Mouse (Mus musculus) lung, postnatal 25 days (tissue): Measurements from ENCODE around the gene Zfp987.
"Not testable (repeated sequence)": the region's sequence is repeated elsewhere in the genome, so short reads cannot be mapped to it uniquely, and the experiment has no call there.

Experiments
- DNase-seq: peaks from one replicate; pipeline ENCODE4 v3.0.0; 2022; ENCODE audit warnings: low spot score

Zfp987 gene

GRCm38 (mm10) chr4:146096998-146097397, at the start of gene Zfp987:
Gene Zfp987, plus strand, starts transcription at chr4:146097298.
- DNase-seq, result not testable (repeated sequence)

GRCm38 (mm10) chr4:146052536-146052935, 44.6 kb upstream of the Zfp987 start:
- not testable (repeated sequence) for DNase-seq

GRCm38 (mm10) chr4:146053445-146053844, 43.7 kb upstream of the Zfp987 start:
- DNase-seq, result not testable (repeated sequence)

- no peak for DNase-seq
Observed at GRCm38 (mm10) chr4:146055335-146055734, 41.8 kb upstream of the Zfp987 start.

- not testable (repeated sequence) for DNase-seq
Observed at GRCm38 (mm10) chr4:146058646-146059045, 38.5 kb upstream of the Zfp987 start.

GRCm38 (mm10) chr4:146059078-146059477, 38.0 kb upstream of the Zfp987 start:
- not testable (repeated sequence) for DNase-seq

GRCm38 (mm10) chr4:146059974-146060693, 37.0 kb upstream of the Zfp987 start:
- DNase-seq, result not testable (repeated sequence)

- DNase-seq, result not testable (repeated sequence)
Observed at GRCm38 (mm10) chr4:146061082-146061481, 36.0 kb upstream of the Zfp987 start.

- not testable (repeated sequence) for DNase-seq
Observed at GRCm38 (mm10) chr4:146062021-146062420, 35.1 kb upstream of the Zfp987 start.

- DNase-seq, result not testable (repeated sequence)
Observed at GRCm38 (mm10) chr4:146063001-146063400, 34.1 kb upstream of the Zfp987 start.

GRCm38 (mm10) chr4:146063621-146064020, 33.5 kb upstream of the Zfp987 start:
- DNase-seq, result not testable (repeated sequence)

- not testable (repeated sequence) for DNase-seq
Observed at GRCm38 (mm10) chr4:146064807-146065206, 32.3 kb upstream of the Zfp987 start.

- DNase-seq, result not testable (repeated sequence)
Observed at GRCm38 (mm10) chr4:146066932-146067580, 30.0 kb upstream of the Zfp987 start.

- not testable (repeated sequence) for DNase-seq
Observed at GRCm38 (mm10) chr4:146067594-146067993, 29.5 kb upstream of the Zfp987 start.

- DNase-seq, result not testable (repeated sequence)
Observed at GRCm38 (mm10) chr4:146073264-146073663, 23.8 kb upstream of the Zfp987 start.

GRCm38 (mm10) chr4:146101448-146101847, 4.3 kb downstream of the Zfp987 start:
- not testable (repeated sequence) for DNase-seq

- not testable (repeated sequence) for DNase-seq
Observed at GRCm38 (mm10) chr4:146156524-146156923, 59.4 kb downstream of the Zfp987 start, which contains the start of gene Zfp600. Gene Zfp600, plus strand, starts transcription at chr4:146156824.

- DNase-seq, result not testable (repeated sequence)
Observed at GRCm38 (mm10) chr4:146162893-146163292, 65.8 kb downstream of the Zfp987 start.

GRCm38 (mm10) chr4:146167202-146167832, 70.2 kb downstream of the Zfp987 start:
- not testable (repeated sequence) for DNase-seq

- not testable (repeated sequence) for DNase-seq
Observed at GRCm38 (mm10) chr4:146167879-146168532, 70.9 kb downstream of the Zfp987 start.

- DNase-seq, result not testable (repeated sequence)
Observed at GRCm38 (mm10) chr4:146168730-146169215, 71.7 kb downstream of the Zfp987 start.
